15 mouse cellular contexts compared by ENCODE assay signal in genomic region chr14:60643098-60643870, GRCm38 (mm10). TPM values are rescaled to one million over a fixed set of nuclear protein-coding genes. Genes with fewer than 3 reads are reported as not detected.
DNase-seq lines count a peak whose midpoint lies in the region; ATAC-seq lines count a peak whose summit lies in the region.
"Had no signal": no experiment of that assay in that cellular context is flagged by ENCODE, and none has a peak within 500 bp of the region (broad histone marks: within the 10 kb centered on the region; RNA-seq: fewer than 3 reads in every experiment).

No protein-coding gene starts in this region.

- H3K9ac ChIP-seq in neural tube, embryonic 11.5 days (ENCODE audit: low read length) = no peak overlapping the region
- peak overlapping the region; percentile 47; the same call in 1 of the 2 replicates for H3K9ac ChIP-seq in forebrain, embryonic 12.5 days
- no peak overlapping the region for H3K9ac ChIP-seq in liver, embryonic 12.5 days

- 41% methylated on average over 14 of the region's 14 CpGs for WGBS in neural tube, embryonic 11.5 days
- WGBS in forebrain, embryonic 12.5 days = 8% methylated on average over 14 of the region's 14 CpGs
- WGBS in midbrain, embryonic 10.5 days = 24% methylated on average over 14 of the region's 14 CpGs
- WGBS in liver, embryonic 12.5 days (ENCODE audit: insufficient replicate concordance) = 81% methylated on average over 14 of the region's 14 CpGs

- ATAC-seq in neural tube, embryonic 11.5 days (ENCODE audit: insufficient read depth, low FRiP score, low TSS enrichment) = peak; percentile 87
- ATAC-seq in forebrain, embryonic 12.5 days (ENCODE audit: low FRiP score) = peak; percentile 83
- no peak for ATAC-seq in liver, embryonic 12.5 days
- ATAC-seq: lung, postnatal 0 days had no signal

- H3K9me3 ChIP-seq in neural tube, embryonic 11.5 days (ENCODE audit: control insufficient read depth, low read length) = no peaks in the 10 kb centered on the region
- no peaks in the 10 kb centered on the region for H3K9me3 ChIP-seq in forebrain, embryonic 12.5 days
- H3K9me3 ChIP-seq in midbrain, embryonic 10.5 days (replicated peaks) = no peaks in the 10 kb centered on the region
- no peaks in the 10 kb centered on the region for H3K9me3 ChIP-seq in liver, embryonic 12.5 days (replicated peaks)

- peaks cover 29% of the 10 kb centered on the region for H3K4me1 ChIP-seq in neural tube, embryonic 11.5 days (ENCODE audit: control insufficient read depth, insufficient read depth, low read length)
- H3K4me1 ChIP-seq in forebrain, embryonic 12.5 days = peaks cover 78% of the 10 kb centered on the region
- H3K4me1 ChIP-seq in midbrain, embryonic 10.5 days = peaks cover 87% of the 10 kb centered on the region
- H3K4me1 ChIP-seq in liver, embryonic 12.5 days = peaks cover 45% of the 10 kb centered on the region

- peak overlapping the region; percentile 80 for H3K27ac ChIP-seq in neural tube, embryonic 11.5 days (ENCODE audit: low read depth, low read length)
- peak overlapping the region; percentile 94 for H3K27ac ChIP-seq in forebrain, embryonic 12.5 days
- peak overlapping the region; percentile 83 for H3K27ac ChIP-seq in midbrain, embryonic 10.5 days (replicated peaks)
- no peak overlapping the region for H3K27ac ChIP-seq in liver, embryonic 12.5 days

- H3K27me3 ChIP-seq in neural tube, embryonic 11.5 days (ENCODE audit: control insufficient read depth, insufficient read depth, low read length) = no peaks in the 10 kb centered on the region
- H3K27me3 ChIP-seq in forebrain, embryonic 12.5 days = no peaks in the 10 kb centered on the region
- no peaks in the 10 kb centered on the region for H3K27me3 ChIP-seq in midbrain, embryonic 10.5 days (ENCODE audit: low read depth, poor library complexity, severe bottlenecking)
- no peaks in the 10 kb centered on the region for H3K27me3 ChIP-seq in liver, embryonic 12.5 days (replicated peaks)

- no peak overlapping the region for H3K4me3 ChIP-seq in neural tube, embryonic 11.5 days (ENCODE audit: low read depth, low read length)
- H3K4me3 ChIP-seq in forebrain, embryonic 12.5 days (replicated peaks) = peak overlapping the region; percentile 15
- H3K4me3 ChIP-seq in midbrain, embryonic 10.5 days = peak overlapping the region; percentile 36
- H3K4me3 ChIP-seq in liver, embryonic 12.5 days = no peak overlapping the region

- no peaks in the 10 kb centered on the region for H3K36me3 ChIP-seq in neural tube, embryonic 11.5 days (ENCODE audit: control insufficient read depth, insufficient read depth, low read length)
- H3K36me3 ChIP-seq in forebrain, embryonic 12.5 days (replicated peaks) = peaks cover 21% of the 10 kb centered on the region
- H3K36me3 ChIP-seq in midbrain, embryonic 10.5 days = peaks cover 66% of the 10 kb centered on the region
- H3K36me3 ChIP-seq in liver, embryonic 12.5 days = peaks cover 14% of the 10 kb centered on the region

- peak overlapping the region; percentile 17 for H3K4me2 ChIP-seq in neural tube, embryonic 11.5 days (ENCODE audit: low read depth)
- H3K4me2 ChIP-seq in forebrain, embryonic 12.5 days = peak overlapping the region; percentile 42
- H3K4me2 ChIP-seq in liver, embryonic 12.5 days = no peak overlapping the region

- DNase-seq in neural tube, embryonic 11.5 days (ENCODE audit: low spot score) = peak; percentile 51
- DNase-seq in neural tube, embryonic 10.5 days (ENCODE audit: extremely low spot score, low spot score) = no peak
- peak; percentile 56 for DNase-seq in midbrain, embryonic 10.5 days (ENCODE audit: low spot score)
- DNase-seq in cerebellum, adult 9-10 months = no peak
- DNase-seq in cerebellum, adult 18-20 months = no peak
- DNase-seq in testis, postnatal 14 days (ENCODE audit: low spot score) = no peak
- DNase-seq: cerebellum, postnatal 25 days; gastrocnemius, postnatal 14 days; heart, postnatal 14 days; kidney, postnatal 4 days; spleen, adult 18-20 months; thymus, postnatal 4 days had no signal

RNA-seq across cellular contexts. Expression of gene Spata13, which starts 9.5 kb away (rescaled TPM):
- 56.2 and 64.9 TPM in 2 replicates for polyA plus RNA-seq in neural tube, embryonic 11.5 days (2014; fragmentation: Nextera tagmentation; extraction: Ambion mirVana)
- polyA plus RNA-seq in forebrain, embryonic 12.5 days (2016; fragmentation: Nextera tagmentation; extraction: Ambion mirVana) = 121 and 128 TPM in 2 replicates
- polyA plus RNA-seq in midbrain, embryonic 10.5 days (2016; fragmentation: Nextera tagmentation; extraction: Ambion mirVana) = 67.9 and 70.0 TPM in 2 replicates
- polyA plus RNA-seq in liver, embryonic 12.5 days (2016; fragmentation: Nextera tagmentation; extraction: Ambion mirVana) = 20.6 and 23.3 TPM in 2 replicates

Comparison
In these comparisons a context has a peak if more than half of its experiments do, and no peak if none do; other contexts are left out.
1. DNase-seq: peak in neural tube, embryonic 11.5 days (single experiment) and midbrain, embryonic 10.5 days (single experiment); none in neural tube, embryonic 10.5 days (single experiment), cerebellum, adult 9-10 months (single experiment), cerebellum, adult 18-20 months (0 of 2) and testis, postnatal 14 days (single experiment).
2. H3K4me3 ChIP-seq: peak in forebrain, embryonic 12.5 days (single experiment) and midbrain, embryonic 10.5 days (single experiment); none in neural tube, embryonic 11.5 days (single experiment) and liver, embryonic 12.5 days (single experiment).